Mouse (Mus musculus) limb, embryonic 14.5 days (tissue): Measurements from ENCODE around the gene Suv39h2. TPM values are rescaled to one million over a fixed set of nuclear protein-coding genes. Genes with fewer than 3 reads are reported as not detected.
A peak's percentile ranks its signal among the peaks of the same experiment; 100 is the strongest.

Source experiments
- ATAC-seq: fragments of 200-750 bp; cut with Nextera tagmentation; 2 replicates; pipeline ENCODE4 v1.8.0; 2017; ENCODE audit warnings: low read depth, moderate number of reproducible peaks, moderate TSS enrichment; ENCODE audit not compliant: low FRiP score
- DNase-seq: peaks from one replicate; pipeline ENCODE4 v3.0.0-alpha.2; 2015; ENCODE audit warnings: low spot score
- H3K27ac ChIP-seq: fragments of 300-500 bp; sonication (generic); replicated peaks from 2 replicates; pipeline ENCODE4 v1.5.1; 2014; ENCODE audit warnings: low read depth, mild to moderate bottlenecking, low read length, moderate library complexity, mixed read lengths
- H3K27me3 ChIP-seq: fragments of 300-500 bp; sonication (generic); 2 replicates; pipeline ENCODE4 v1.6.1; 2014; ENCODE audit warnings: low read length, mixed read lengths; ENCODE audit not compliant: control insufficient read depth, insufficient read depth
- H3K36me3 ChIP-seq: fragments of 300-500 bp; sonication (generic); 2 replicates; pipeline ENCODE4 v1.6.1; 2014; ENCODE audit warnings: mild to moderate bottlenecking, low read length, moderate library complexity, mixed read lengths; ENCODE audit not compliant: control insufficient read depth, insufficient read depth
- H3K4me1 ChIP-seq: fragments of 300-500 bp; sonication (generic); 2 replicates; pipeline ENCODE4 v1.6.1; 2014; ENCODE audit warnings: antibody characterized with exemption, low read length, mixed read lengths; ENCODE audit not compliant: control insufficient read depth, insufficient read depth
- H3K4me2 ChIP-seq: fragments of 300-500 bp; sonication (generic); replicated peaks from 2 replicates; pipeline ENCODE4 v1.6.1; 2014; ENCODE audit warnings: low read depth, mild to moderate bottlenecking, low read length, moderate library complexity; ENCODE audit not compliant: severe bottlenecking
- H3K4me3 ChIP-seq: fragments of 300-500 bp; sonication (generic); replicated peaks from 2 replicates; pipeline ENCODE4 v1.5.1; 2014; ENCODE audit warnings: low read length
- H3K9ac ChIP-seq: fragments of 300-500 bp; sonication (generic); 2 replicates; pipeline ENCODE4 v1.6.1; 2014; ENCODE audit warnings: mild to moderate bottlenecking, low read depth, low read length, moderate library complexity; ENCODE audit not compliant: severe bottlenecking
- H3K9me3 ChIP-seq: fragments of 300-500 bp; sonication (generic); 2 replicates; pipeline ENCODE4 v1.6.1; 2016; ENCODE audit warnings: low read length; ENCODE audit not compliant: control insufficient read depth
- POLR2A ChIP-seq: fragments of 200-500 bp; IDR thresholded peaks from 2 replicates; pipeline ENCODE4 v1.8.0; 2012; ENCODE audit warnings: inconsistent platforms, mild to moderate bottlenecking, moderate library complexity, borderline replicate concordance; ENCODE audit not compliant: insufficient read depth, insufficient read length; ENCODE audit errors: extremely low read depth
- WGBS: fragments of 180-500 bp; shearing (Covaris S2); extraction: QIAGEN DNeasy Blood & Tissue Kit; methylation state at CpG from one replicate; pipeline ENCODE4 v1.1.7; 2014; 5-methylcytosine and 5-hydroxymethylcytosine counted together
- polyA plus RNA-seq, 2 experiments: library from polyadenylated mRNA; depleted of rRNA in 1 of 2; stranded (reverse) in 1 of 2; unstranded in 1 of 2; fragments of >200 nt; fragmentation: Nextera tagmentation in 1 of 2; extraction: Ambion mirVana in 1 of 2; gene quantifications; 2 replicates each; pipeline versions ENCODE4 v1.2.1 to v1.2.3; 2012 to 2014

Suv39h2 gene
- polyA plus RNA-seq (2012; rRNA removed) (7.5 and 9.2 TPM in 2 replicates), polyA plus RNA-seq (2014; fragmentation: Nextera tagmentation; extraction: Ambion mirVana) (15.4 and 17.6 TPM in 2 replicates)

- DNase-seq (peak; percentile 98), ATAC-seq (peak; percentile 98)
- Histone ChIP-seq H3K4me1 (peaks cover 12% of the 10 kb centered on the region), H3K4me3 (peak within 1 kb of the TSS; percentile 97), H3K9me3 (no peaks in the 10 kb centered on the region), H3K4me2 (peak within 1 kb of the TSS; percentile 68), H3K27me3 (no peaks in the 10 kb centered on the region), H3K9ac (peak within 1 kb of the TSS; percentile 74), H3K36me3 (no peaks in the 10 kb centered on the region; the same call in 1 of the 2 replicates), H3K27ac (peak within 1 kb of the TSS; percentile 90)
- WGBS: under 1% methylated on average over 38 of the region's 42 CpGs
- peak; percentile 77; the same call in 1 of the 2 replicates for TF ChIP-seq POLR2A
Observed at GRCm38 (mm10) chr2:3474861-3475283, at the start of gene Suv39h2. Gene Suv39h2, minus strand, starts transcription at chr2:3475031.

DNA sequence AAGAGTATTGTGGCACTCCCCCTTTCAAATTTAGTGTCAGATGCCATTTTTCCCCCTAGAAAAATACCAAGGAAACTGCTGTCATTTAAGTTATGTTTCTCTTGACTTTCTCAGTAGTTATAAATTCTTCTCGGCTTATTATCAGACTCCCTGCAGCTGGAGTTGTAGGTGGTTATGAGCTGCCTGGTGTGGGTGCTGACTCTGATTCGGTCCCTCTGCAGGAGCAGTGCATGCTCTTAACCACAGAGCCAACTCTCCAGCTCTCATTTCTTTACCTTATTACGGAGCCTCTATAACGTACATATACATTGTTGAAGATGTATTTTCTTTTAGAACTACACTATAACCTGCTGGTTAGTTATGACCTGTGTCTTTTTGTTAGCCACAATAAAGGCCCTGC lies 47.7 kb upstream of the Suv39h2 start:
- H3K9me3 ChIP-seq: no peaks in the 10 kb centered on the region
- TF ChIP-seq POLR2A: no peak
- no peaks in the 10 kb centered on the region for H3K4me1 ChIP-seq
- H3K27ac ChIP-seq: no peak overlapping the region
- no peaks in the 10 kb centered on the region for H3K27me3 ChIP-seq
- H3K36me3 ChIP-seq: no peaks in the 10 kb centered on the region
- no peak for DNase-seq
- no peak overlapping the region for H3K9ac ChIP-seq
- H3K4me3 ChIP-seq: no peak overlapping the region
- 66% methylated on average over 4 of the region's 4 CpGs for WGBS
- ATAC-seq: no peak
- H3K4me2 ChIP-seq: no peak overlapping the region

DNA sequence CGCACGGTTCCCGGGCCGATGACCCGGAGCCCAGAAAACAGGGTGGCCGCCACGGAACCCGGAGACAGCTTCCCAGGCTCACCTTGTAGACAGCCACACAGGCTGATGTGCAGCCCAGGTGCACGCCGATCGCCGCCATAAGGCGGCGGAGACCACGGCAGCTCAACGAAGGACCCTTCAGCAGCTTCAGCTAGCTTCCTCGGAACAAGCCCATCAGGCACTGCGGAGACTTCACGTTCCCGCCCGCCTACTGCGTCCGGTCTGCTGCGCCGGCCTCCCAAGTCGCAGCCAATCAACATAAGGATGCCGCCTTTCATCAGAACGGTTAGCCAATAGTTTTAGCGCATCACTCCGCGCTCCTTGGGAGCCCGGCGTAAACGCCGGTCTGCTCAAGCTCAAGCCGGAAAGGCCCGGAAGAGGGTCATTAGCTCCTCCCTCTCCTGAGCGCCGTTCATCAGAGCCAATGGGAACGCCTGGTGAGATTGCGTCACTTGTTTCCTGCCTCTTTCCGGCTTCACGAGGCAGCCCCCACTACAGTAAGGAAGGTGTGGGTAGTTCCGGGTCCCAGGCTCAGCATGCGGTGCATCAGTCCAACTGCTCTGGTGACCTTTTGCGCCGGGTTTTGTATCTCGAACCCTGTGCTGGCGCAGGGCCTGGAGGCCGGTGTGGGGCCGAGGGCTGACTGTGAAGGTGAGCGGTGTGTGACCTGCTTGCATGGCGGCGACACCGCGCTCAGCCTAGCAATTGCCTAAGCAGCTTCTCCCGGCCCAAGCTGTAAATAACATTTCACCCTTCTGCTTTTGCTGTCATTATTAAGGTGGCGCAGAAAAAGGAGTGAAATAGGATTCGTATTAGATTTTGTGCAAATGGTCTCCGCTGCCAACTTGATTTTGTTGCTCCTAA lies 38.0 kb upstream of the Suv39h2 start, which contains the start of the genes Gm45902, Hspa14 and Cdnf:
TSS of gene Gm45902 (minus strand) at position 239 of the 903 bp plus-strand sequence.
TSS of gene Hspa14 (minus strand) at position 263 of the 903 bp plus-strand sequence.
TSS of gene Cdnf (plus strand) at position 479 of the 903 bp plus-strand sequence.
- peak within 1 kb of the TSS; percentile 79 for H3K27ac ChIP-seq
- no peaks in the 10 kb centered on the region for H3K27me3 ChIP-seq
- H3K9ac ChIP-seq: peak within 1 kb of the TSS; percentile 77
- TF ChIP-seq POLR2A: peak; percentile 87; the same call in 1 of the 2 replicates
- peak within 1 kb of the TSS; percentile 64 for H3K4me2 ChIP-seq
- under 1% methylated on average over 60 of the region's 60 CpGs for WGBS
- DNase-seq (peak; percentile 100), ATAC-seq (peak; percentile 100)
- peaks cover 26% of the 10 kb centered on the region for H3K36me3 ChIP-seq
- H3K4me1 ChIP-seq: peaks cover 6% of the 10 kb centered on the region
- H3K4me3 ChIP-seq: peak within 1 kb of the TSS; percentile 71
- H3K9me3 ChIP-seq: no peaks in the 10 kb centered on the region

DNA sequence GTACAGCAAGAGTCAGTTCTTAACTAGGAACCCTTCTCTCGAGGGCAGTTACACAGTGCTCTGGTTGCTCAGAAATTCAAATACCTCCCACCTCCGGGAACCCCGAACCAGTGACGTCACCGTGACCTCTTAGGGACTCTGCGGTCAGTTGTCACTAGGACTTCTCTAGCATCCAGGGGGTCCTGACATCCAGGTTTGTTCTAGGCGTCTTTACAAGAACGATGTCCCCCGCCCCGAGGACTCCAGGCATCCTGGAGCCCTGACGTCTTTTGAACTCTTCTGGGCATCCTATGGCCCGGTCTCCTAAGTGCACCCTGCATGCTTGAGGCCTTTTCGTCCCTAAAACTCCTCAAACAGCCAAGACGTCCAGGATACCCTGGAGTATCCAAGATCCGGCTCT lies 37.2 kb upstream of the Suv39h2 start:
- peaks cover 30% of the 10 kb centered on the region for H3K36me3 ChIP-seq
- peak overlapping the region; percentile 77 for H3K9ac ChIP-seq
- ATAC-seq: no peak
- H3K4me1 ChIP-seq: peaks cover 6% of the 10 kb centered on the region
- H3K4me3 ChIP-seq: peak overlapping the region; percentile 71
- DNase-seq: peak; percentile 9
- TF ChIP-seq POLR2A: no peak
- no peaks in the 10 kb centered on the region for H3K9me3 ChIP-seq
- peak overlapping the region; percentile 64 for H3K4me2 ChIP-seq
- H3K27me3 ChIP-seq: no peaks in the 10 kb centered on the region
- H3K27ac ChIP-seq: peak overlapping the region; percentile 79
- under 1% methylated on average over 15 of the region's 15 CpGs for WGBS

DNA sequence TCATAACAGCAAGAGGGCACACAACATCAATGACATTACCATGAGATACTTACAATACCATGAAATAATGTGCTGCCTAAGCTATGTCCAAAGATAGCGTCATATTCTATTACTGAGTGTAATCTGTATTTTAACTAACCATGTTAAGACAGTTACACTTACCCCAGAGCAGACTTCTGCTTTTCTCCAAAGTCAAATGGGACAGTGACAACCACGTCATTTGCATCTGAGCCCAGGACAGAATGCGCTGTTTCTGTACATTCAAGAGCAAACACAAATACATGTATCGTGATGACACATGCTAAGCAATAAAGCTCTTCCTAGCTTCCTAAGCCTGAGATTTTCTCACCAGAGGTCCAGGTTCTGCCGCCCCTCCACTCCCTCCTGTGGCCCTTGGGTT lies 26.1 kb upstream of the Suv39h2 start:
- H3K4me3 ChIP-seq: no peak overlapping the region
- ATAC-seq (no peak), DNase-seq (no peak)
- no peaks in the 10 kb centered on the region for H3K9me3 ChIP-seq
- H3K27me3 ChIP-seq: no peaks in the 10 kb centered on the region
- peaks cover 61% of the 10 kb centered on the region for H3K36me3 ChIP-seq
- 94% methylated on average over 5 of the region's 5 CpGs for WGBS
- H3K27ac ChIP-seq: no peak overlapping the region
- H3K9ac ChIP-seq: no peak overlapping the region
- no peak for TF ChIP-seq POLR2A
- no peak overlapping the region for H3K4me2 ChIP-seq
- no peaks in the 10 kb centered on the region for H3K4me1 ChIP-seq
